Mouse (Mus musculus) retina, embryonic 14.5 days (tissue): ENCODE data around the gene Myo1c.

Source experiments
- DNase-seq: peaks from one replicate; pipeline ENCODE4 v3.0.0-alpha.2; 2015; ENCODE audit warnings: low spot score

Myo1c gene

GRCm38 (mm10) chr11:75650311-75650710, at the start of gene Myo1c:
Myo1c (plus strand) TSS chr11:75650504.
- no peak for DNase-seq

GRCm38 (mm10) chr11:75604826-75605225, 45.5 kb upstream of the Myo1c start:
- DNase-seq: no peak

GRCm38 (mm10) chr11:75605318-75605717, 45.0 kb upstream of the Myo1c start:
- DNase-seq: no peak

GRCm38 (mm10) chr11:75608776-75609175, 41.5 kb upstream of the Myo1c start:
- DNase-seq: no peak

GRCm38 (mm10) chr11:75610021-75610420, 40.3 kb upstream of the Myo1c start:
- no peak for DNase-seq

- no peak for DNase-seq
These were observed 35.5 kb upstream of the Myo1c start for GRCm38 (mm10) chr11:75614769-75615168.

GRCm38 (mm10) chr11:75615556-75615955, 34.7 kb upstream of the Myo1c start:
- DNase-seq: no peak

- no peak for DNase-seq
These were observed 31.2 kb upstream of the Myo1c start for GRCm38 (mm10) chr11:75619133-75619532.

- no peak for DNase-seq
These were observed 30.0 kb upstream of the Myo1c start for GRCm38 (mm10) chr11:75620136-75620780.

- no peak for DNase-seq
These were observed 28.9 kb upstream of the Myo1c start for GRCm38 (mm10) chr11:75621426-75621825.

- DNase-seq: no peak
These were observed 27.5 kb upstream of the Myo1c start for GRCm38 (mm10) chr11:75622588-75623329.

GRCm38 (mm10) chr11:75624102-75624554, 26.2 kb upstream of the Myo1c start:
- DNase-seq: no peak

- no peak for DNase-seq
These were observed 24.5 kb upstream of the Myo1c start for GRCm38 (mm10) chr11:75625820-75626219.

- no peak for DNase-seq
These were observed 20.2 kb upstream of the Myo1c start for GRCm38 (mm10) chr11:75630098-75630497.

GRCm38 (mm10) chr11:75630645-75631229, 19.6 kb upstream of the Myo1c start, which contains the start of gene Inpp5k:
Inpp5k (plus strand) TSS chr11:75630988.
- DNase-seq: peak; percentile 98

GRCm38 (mm10) chr11:75631561-75632225, 18.6 kb upstream of the Myo1c start:
- DNase-seq: no peak

- no peak for DNase-seq
These were observed 17.4 kb upstream of the Myo1c start for GRCm38 (mm10) chr11:75632921-75633320.

- DNase-seq: no peak
These were observed 15.5 kb upstream of the Myo1c start for GRCm38 (mm10) chr11:75634801-75635200.

- no peak for DNase-seq
These were observed 15.0 kb upstream of the Myo1c start for GRCm38 (mm10) chr11:75635315-75635714.

- no peak for DNase-seq
These were observed 7.0 kb upstream of the Myo1c start for GRCm38 (mm10) chr11:75643323-75643722.

- no peak for DNase-seq
These were observed 5.6 kb upstream of the Myo1c start for GRCm38 (mm10) chr11:75644684-75645083.

- no peak for DNase-seq
These were observed 2.6 kb upstream of the Myo1c start for GRCm38 (mm10) chr11:75647681-75648211.
